Mouse (Mus musculus): ENCODE results near the gene Pacsin1. TPM values are rescaled to one million over a fixed set of nuclear protein-coding genes. Genes with fewer than 3 reads are reported as not detected.

Pacsin1 gene
- polyA plus RNA-seq, 1 experiment from 2014 or later, result 2.7 TPM

DNA sequence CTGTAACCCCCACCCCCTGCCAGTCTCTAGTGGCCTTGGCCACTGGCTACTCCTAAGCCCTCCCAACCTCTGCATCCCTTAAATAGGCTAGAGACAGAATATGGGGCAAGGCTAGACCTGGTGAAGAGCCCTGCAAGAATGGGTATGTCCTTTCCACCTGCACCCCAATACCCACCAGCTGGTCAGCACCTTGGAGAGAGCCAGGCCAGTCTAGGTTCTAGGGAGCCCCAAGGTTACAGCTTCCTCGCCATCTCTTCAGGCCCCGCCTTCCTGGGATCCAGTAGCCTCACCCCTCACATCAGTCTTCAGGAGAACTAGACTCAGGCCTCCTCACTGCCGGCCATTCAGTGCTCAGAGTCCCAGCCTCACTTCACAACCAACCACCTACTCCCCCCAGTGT lies 69.0 kb downstream of the Pacsin1 start:
- Histone ChIP-seq H3K27me3 (replicated peaks; ENCODE audit: control insufficient read depth, insufficient read depth, low read length) (no peaks in the 10 kb centered on the region), H3K4me2 (ENCODE audit: low read depth, low read length) (no peak overlapping the region), H3K4me1 (ENCODE audit: control insufficient read depth, insufficient read depth, low read length) (peaks cover 23% of the 10 kb centered on the region), H3K9me3 (ENCODE audit: control insufficient read depth, low read length) (no peaks in the 10 kb centered on the region), H3K9ac (ENCODE audit: low read depth, low read length) (no peak overlapping the region), H3K4me3 (ENCODE audit: low read length) (no peak overlapping the region), H3K27ac (ENCODE audit: low read length) (no peak overlapping the region), H3K36me3 (ENCODE audit: control insufficient read depth, insufficient read depth, low read length) (no peaks in the 10 kb centered on the region)
- ATAC-seq, result no peak
- WGBS, result 37% methylated on average over 3 of the region's 3 CpGs

GRCm38 (mm10) chr17:27725011-27725410 lies 69.7 kb downstream of the Pacsin1 start:
- H3K27ac ChIP-seq (ENCODE audit: low read length), result no peak overlapping the region
- H3K4me2 ChIP-seq (ENCODE audit: low read depth, low read length), result 0 out of 2 replicates have a peak overlapping the region, but pooled peaks have one; percentile 0
- H3K4me3 ChIP-seq (ENCODE audit: low read length), result no peak overlapping the region
- ATAC-seq, result no peak
- no peaks in the 10 kb centered on the region for H3K9me3 ChIP-seq (ENCODE audit: control insufficient read depth, low read length)
- H3K27me3 ChIP-seq (replicated peaks; ENCODE audit: control insufficient read depth, insufficient read depth, low read length), result no peaks in the 10 kb centered on the region
- H3K9ac ChIP-seq (ENCODE audit: low read depth, low read length), result no peak overlapping the region
- 41% methylated on average over 10 of the region's 10 CpGs for WGBS
- peaks cover 20% of the 10 kb centered on the region for H3K4me1 ChIP-seq (ENCODE audit: control insufficient read depth, insufficient read depth, low read length)
- H3K36me3 ChIP-seq (ENCODE audit: control insufficient read depth, insufficient read depth, low read length), result no peaks in the 10 kb centered on the region

DNA sequence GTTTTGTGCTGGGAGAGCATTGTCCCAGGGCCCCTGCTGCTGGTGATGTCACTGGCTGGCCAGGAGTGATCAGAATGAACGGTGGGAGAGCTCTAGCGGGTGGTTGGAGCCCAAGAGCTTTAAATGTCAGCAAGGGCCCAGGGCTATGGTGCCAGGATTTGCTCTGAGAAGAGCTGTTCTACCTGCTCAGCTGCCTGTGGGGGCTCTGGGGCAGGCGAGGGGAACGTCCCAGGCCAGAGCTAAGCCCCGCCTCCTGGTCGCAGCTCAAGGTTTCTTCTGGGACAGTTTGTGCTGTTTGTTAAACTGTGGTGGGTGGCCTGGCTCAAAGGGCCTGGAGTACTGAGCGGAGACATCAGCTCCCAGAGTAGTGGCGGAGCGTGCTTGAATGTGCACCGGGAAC lies 70.1 kb downstream of the Pacsin1 start:
- H3K4me2 ChIP-seq (ENCODE audit: low read depth, low read length), result 0 out of 2 replicates have a peak overlapping the region, but pooled peaks have one; percentile 0
- no peak for ATAC-seq
- H3K4me3 ChIP-seq (ENCODE audit: low read length), result no peak overlapping the region
- no peak overlapping the region for H3K27ac ChIP-seq (ENCODE audit: low read length)
- WGBS, result 21% methylated on average over 10 of the region's 10 CpGs
- no peaks in the 10 kb centered on the region for H3K9me3 ChIP-seq (ENCODE audit: control insufficient read depth, low read length)
- H3K9ac ChIP-seq (ENCODE audit: low read depth, low read length), result no peak overlapping the region
- no peaks in the 10 kb centered on the region for H3K36me3 ChIP-seq (ENCODE audit: control insufficient read depth, insufficient read depth, low read length)
- peaks cover 17% of the 10 kb centered on the region; the same call in 1 of the 2 replicates for H3K4me1 ChIP-seq (ENCODE audit: control insufficient read depth, insufficient read depth, low read length)
- H3K27me3 ChIP-seq (replicated peaks; ENCODE audit: control insufficient read depth, insufficient read depth, low read length), result no peaks in the 10 kb centered on the region

DNA sequence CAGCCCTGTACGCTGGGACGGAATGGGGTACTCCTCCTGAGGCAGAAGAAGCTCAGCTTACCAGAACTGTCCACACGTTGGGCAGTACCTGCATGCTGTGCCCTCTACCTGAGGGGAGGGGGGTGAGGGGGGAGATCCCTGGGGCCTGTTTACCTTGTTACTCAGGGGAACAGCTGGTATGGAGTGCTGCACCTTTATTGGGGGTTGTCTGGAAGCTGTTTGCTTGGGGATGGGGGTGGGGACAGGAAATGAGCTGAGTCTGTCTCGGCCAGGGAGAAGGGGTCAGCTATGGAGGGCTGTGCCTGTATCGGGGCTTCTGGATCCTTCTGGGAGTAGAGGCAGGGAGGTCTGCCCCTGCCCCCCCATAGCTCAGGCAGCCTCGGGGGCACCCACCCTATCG lies 71.2 kb downstream of the Pacsin1 start:
- H3K9me3 ChIP-seq (ENCODE audit: control insufficient read depth, low read length), result no peaks in the 10 kb centered on the region
- peak overlapping the region; percentile 9; the same call in 1 of the 2 replicates for H3K4me3 ChIP-seq (ENCODE audit: low read length)
- no peaks in the 10 kb centered on the region for H3K36me3 ChIP-seq (ENCODE audit: control insufficient read depth, insufficient read depth, low read length)
- H3K9ac ChIP-seq (ENCODE audit: low read depth, low read length), result no peak overlapping the region
- 32% methylated on average over 7 of the region's 7 CpGs for WGBS
- H3K27ac ChIP-seq (ENCODE audit: low read length), result no peak overlapping the region
- no peaks in the 10 kb centered on the region for H3K27me3 ChIP-seq (replicated peaks; ENCODE audit: control insufficient read depth, insufficient read depth, low read length)
- no peak for ATAC-seq
- H3K4me2 ChIP-seq (ENCODE audit: low read depth, low read length), result no peak overlapping the region
- H3K4me1 ChIP-seq (ENCODE audit: control insufficient read depth, insufficient read depth, low read length), result peaks cover 17% of the 10 kb centered on the region; the same call in 1 of the 2 replicates

GRCm38 (mm10) chr17:27728770-27729169 lies 73.5 kb downstream of the Pacsin1 start, which contains the start of gene Spdef:
TSS of gene Spdef (minus strand) at chr17:27728955.
- Histone ChIP-seq H3K4me1 (ENCODE audit: control insufficient read depth, insufficient read depth, low read length) (peaks cover 17% of the 10 kb centered on the region; the same call in 1 of the 2 replicates), H3K9me3 (ENCODE audit: control insufficient read depth, low read length) (no peaks in the 10 kb centered on the region), H3K9ac (ENCODE audit: low read depth, low read length) (peak within 1 kb of the TSS; percentile 44; the same call in 1 of the 2 replicates), H3K36me3 (ENCODE audit: control insufficient read depth, insufficient read depth, low read length) (no peaks in the 10 kb centered on the region), H3K27me3 (replicated peaks; ENCODE audit: control insufficient read depth, insufficient read depth, low read length) (no peaks in the 10 kb centered on the region), H3K4me2 (ENCODE audit: low read depth, low read length) (no peak within 1 kb of the TSS), H3K27ac (ENCODE audit: low read length) (no peak within 1 kb of the TSS), H3K4me3 (ENCODE audit: low read length) (peak within 1 kb of the TSS; percentile 26)
- ATAC-seq, result no peak
- WGBS, result 60% methylated on average over 10 of the region's 10 CpGs

DNA sequence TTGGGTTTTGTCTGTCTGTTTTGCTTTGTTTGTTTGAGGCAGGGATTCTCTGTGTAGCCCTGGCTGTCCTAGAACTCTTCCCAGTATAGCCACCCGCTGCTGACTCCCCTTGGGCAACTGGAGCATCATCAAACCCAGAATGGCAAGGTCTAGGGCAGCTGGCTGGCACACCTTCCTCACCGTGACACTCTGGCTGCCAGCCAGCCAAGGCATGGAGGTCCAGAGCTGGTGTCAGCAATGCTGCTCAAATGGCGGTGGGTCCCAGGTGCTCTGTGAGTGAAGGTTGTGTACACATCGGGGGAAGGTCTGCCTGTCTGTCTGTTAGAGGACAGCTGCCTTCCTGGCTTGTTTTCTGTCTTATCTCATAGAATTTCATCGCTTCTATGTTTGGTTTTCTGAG lies 76.8 kb downstream of the Pacsin1 start:
- Histone ChIP-seq H3K9ac (ENCODE audit: low read depth, low read length) (no peak overlapping the region), H3K4me2 (ENCODE audit: low read depth, low read length) (no peak overlapping the region), H3K27ac (ENCODE audit: low read length) (no peak overlapping the region), H3K9me3 (ENCODE audit: control insufficient read depth, low read length) (no peaks in the 10 kb centered on the region), H3K4me1 (ENCODE audit: control insufficient read depth, insufficient read depth, low read length) (0 out of 2 replicates have a peak, but pooled peaks cover 5% of the 10 kb centered on the region), H3K27me3 (replicated peaks; ENCODE audit: control insufficient read depth, insufficient read depth, low read length) (no peaks in the 10 kb centered on the region), H3K36me3 (ENCODE audit: control insufficient read depth, insufficient read depth, low read length) (no peaks in the 10 kb centered on the region), H3K4me3 (ENCODE audit: low read length) (no peak overlapping the region)
- ATAC-seq, result no peak
- 64% methylated on average over 5 of the region's 5 CpGs for WGBS

- Histone ChIP-seq H3K9me3 (ENCODE audit: control insufficient read depth, low read length) (no peaks in the 10 kb centered on the region), H3K4me1 (ENCODE audit: control insufficient read depth, insufficient read depth, low read length) (0 out of 2 replicates have a peak, but pooled peaks cover 5% of the 10 kb centered on the region), H3K4me3 (ENCODE audit: low read length) (no peak overlapping the region), H3K27ac (ENCODE audit: low read length) (no peak overlapping the region), H3K36me3 (ENCODE audit: control insufficient read depth, insufficient read depth, low read length) (no peaks in the 10 kb centered on the region), H3K4me2 (ENCODE audit: low read depth, low read length) (no peak overlapping the region), H3K9ac (ENCODE audit: low read depth, low read length) (no peak overlapping the region), H3K27me3 (replicated peaks; ENCODE audit: control insufficient read depth, insufficient read depth, low read length) (no peaks in the 10 kb centered on the region)
- no peak for ATAC-seq
- WGBS, result 85% methylated on average over 3 of the region's 3 CpGs
Measured at GRCm38 (mm10) chr17:27732694-27733093, 77.4 kb downstream of the Pacsin1 start.

DNA sequence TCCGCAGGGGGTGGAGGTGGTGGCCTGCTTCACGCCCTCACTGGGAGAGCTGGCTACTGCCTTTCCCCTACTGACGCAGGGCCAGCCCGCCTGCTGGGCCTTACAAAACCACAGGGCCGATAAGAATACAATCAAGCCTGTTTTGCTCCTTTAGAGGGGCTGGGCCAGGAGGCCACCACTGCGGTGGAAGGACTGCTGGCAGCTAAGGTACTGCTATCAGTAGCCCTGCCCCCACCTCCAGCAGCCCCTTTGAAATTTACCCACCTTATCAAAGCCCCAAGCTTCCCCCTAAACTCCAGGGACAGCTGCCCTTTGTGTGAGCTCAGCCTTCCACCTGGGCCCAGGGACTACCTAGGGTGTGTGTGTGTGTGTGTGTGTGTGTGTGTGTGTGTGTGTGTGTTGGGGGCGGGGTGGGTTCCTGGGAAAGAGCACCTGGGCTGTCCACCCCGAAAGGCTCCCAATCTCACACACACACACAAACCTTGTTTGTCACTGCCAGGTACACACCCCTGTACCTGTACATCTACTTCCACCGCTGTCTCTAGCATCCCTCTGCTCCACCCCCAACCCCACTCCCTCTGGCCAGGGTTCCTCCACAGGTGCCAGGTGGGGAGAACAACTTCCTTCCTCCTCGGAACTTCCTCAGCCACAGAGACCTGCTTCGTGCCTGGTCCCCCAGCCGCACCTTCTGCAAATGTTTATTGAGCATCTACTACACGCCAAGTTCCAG lies 79.2 kb downstream of the Pacsin1 start:
- ATAC-seq, result peak; percentile 71
- H3K4me1 ChIP-seq (ENCODE audit: control insufficient read depth, insufficient read depth, low read length), result 0 out of 2 replicates have a peak, but pooled peaks cover 5% of the 10 kb centered on the region
- no peaks in the 10 kb centered on the region for H3K9me3 ChIP-seq (ENCODE audit: control insufficient read depth, low read length)
- WGBS, result 19% methylated on average over 13 of the region's 13 CpGs
- 0 out of 2 replicates have a peak overlapping the region, but pooled peaks have one; percentile 24 for H3K9ac ChIP-seq (ENCODE audit: low read depth, low read length)
- peak overlapping the region; percentile 41; the same call in 1 of the 2 replicates for H3K27ac ChIP-seq (ENCODE audit: low read length)
- H3K36me3 ChIP-seq (ENCODE audit: control insufficient read depth, insufficient read depth, low read length), result no peaks in the 10 kb centered on the region
- H3K4me3 ChIP-seq (ENCODE audit: low read length), result no peak overlapping the region
- H3K27me3 ChIP-seq (replicated peaks; ENCODE audit: control insufficient read depth, insufficient read depth, low read length), result no peaks in the 10 kb centered on the region
- H3K4me2 ChIP-seq (ENCODE audit: low read depth, low read length), result no peak overlapping the region

DNA sequence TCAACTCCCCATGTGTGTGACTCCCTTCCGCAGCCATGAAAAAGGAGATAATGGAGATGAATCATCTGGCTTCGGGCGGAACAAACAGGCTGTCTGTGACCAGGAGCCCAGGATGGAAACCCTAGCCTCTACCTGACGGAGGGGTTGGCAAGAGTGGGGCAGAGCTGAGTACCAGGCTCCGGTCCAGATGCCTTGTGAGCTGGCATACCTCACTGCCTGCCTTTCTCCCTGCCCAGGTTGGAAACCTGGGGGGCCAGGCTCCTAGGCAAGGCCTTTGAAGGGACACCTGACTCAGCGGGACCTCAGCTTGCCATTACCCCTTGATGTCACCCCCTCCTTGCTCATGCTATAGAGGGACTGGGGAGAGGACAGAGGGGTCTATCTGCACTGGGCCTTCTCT lies 85.7 kb downstream of the Pacsin1 start:
- Histone ChIP-seq H3K4me1 (ENCODE audit: control insufficient read depth, insufficient read depth, low read length) (no peaks in the 10 kb centered on the region), H3K9ac (ENCODE audit: low read depth, low read length) (no peak overlapping the region), H3K36me3 (ENCODE audit: control insufficient read depth, insufficient read depth, low read length) (no peaks in the 10 kb centered on the region), H3K27me3 (replicated peaks; ENCODE audit: control insufficient read depth, insufficient read depth, low read length) (no peaks in the 10 kb centered on the region), H3K27ac (ENCODE audit: low read length) (no peak overlapping the region), H3K4me3 (ENCODE audit: low read length) (no peak overlapping the region), H3K9me3 (ENCODE audit: control insufficient read depth, low read length) (no peaks in the 10 kb centered on the region), H3K4me2 (ENCODE audit: low read depth, low read length) (no peak overlapping the region)
- 90% methylated on average over 6 of the region's 6 CpGs for WGBS
- ATAC-seq, result peak; percentile 7; the same call in 1 of the 2 replicates
